Mouse (Mus musculus): ENCODE measurements at regions not wholly inside any gene's neighbourhood (a gene's known extent, or its start where the extent isn't known, plus 50 kb on each side); places are given as distances from the start of the nearest gene placed in this dataset.

DNA sequence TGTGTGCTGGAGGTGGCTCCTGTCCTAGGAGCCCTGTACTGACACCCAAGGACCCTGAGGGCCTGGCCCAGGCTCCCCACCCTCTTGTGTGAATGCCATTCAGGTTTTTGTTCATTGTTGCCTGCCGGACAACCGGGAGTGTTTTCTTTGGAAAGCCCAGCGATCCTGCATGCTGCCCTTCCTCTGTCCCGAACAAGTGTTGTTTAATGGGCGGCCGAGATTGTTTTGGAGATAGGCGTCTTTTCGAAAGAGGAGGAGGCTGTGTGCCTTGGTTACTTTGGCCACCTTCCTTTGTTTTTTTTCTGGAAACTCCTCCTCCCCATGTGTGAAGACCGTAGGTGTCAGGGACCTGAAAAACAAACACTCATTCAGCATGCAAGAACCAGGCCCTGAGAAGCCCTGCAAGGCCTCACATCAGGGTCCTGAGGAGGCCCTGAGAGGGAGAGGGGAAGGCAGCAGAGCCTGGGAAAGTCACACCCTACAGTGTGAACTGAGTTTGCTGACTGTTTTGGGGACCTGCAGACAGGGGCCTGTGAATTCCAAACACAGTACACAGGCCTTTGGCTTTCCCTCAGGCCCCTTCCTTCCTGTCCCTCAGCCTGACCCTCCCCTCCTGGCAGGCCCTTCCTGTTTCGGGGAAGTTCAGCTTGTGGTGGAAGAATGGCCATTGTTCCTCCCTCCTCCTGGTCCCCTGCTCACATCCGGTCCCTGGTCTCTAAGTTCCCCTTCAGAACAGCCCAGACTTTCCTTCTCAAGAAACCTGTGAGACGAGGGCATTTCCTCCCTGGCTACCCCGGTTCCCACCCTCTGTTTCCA, 140.1 kb downstream of the Tomm20 start:
- peak; percentile 53 for DNase-seq (ENCODE audit: low read depth)
- TF ChIP-seq POLR2A (IDR thresholded peaks at IDR 0.05; ENCODE audit: borderline replicate concordance, extremely low read depth, insufficient read depth, insufficient read length, poor library complexity, severe bottlenecking) (no peak), CTCF (IDR thresholded peaks at IDR 0.05; ENCODE audit: borderline replicate concordance, extremely low read depth, insufficient read depth, insufficient read length) (no peak)

DNA sequence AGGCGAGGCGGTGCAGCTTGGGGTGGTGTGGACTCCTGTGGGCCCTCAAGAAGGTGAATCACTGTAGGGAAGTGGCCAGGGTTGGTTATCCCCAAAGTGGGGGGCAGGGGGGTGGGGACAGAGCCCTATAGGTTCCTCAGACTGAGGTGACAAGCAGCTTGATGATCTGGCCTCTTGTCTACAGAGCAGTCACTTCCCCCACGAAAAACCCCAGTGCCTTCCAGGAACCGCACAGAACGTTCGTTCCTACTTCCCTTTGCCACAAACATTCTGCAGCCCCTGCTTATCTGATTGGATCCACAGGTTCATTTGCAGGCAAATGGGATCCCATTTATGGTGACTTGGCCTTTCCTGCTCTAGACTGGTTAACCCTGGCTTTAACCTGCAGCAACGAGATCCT, 141.5 kb downstream of the Tomm20 start:
- no peak for DNase-seq (ENCODE audit: low read depth)
- TF ChIP-seq CTCF (IDR thresholded peaks at IDR 0.05; ENCODE audit: borderline replicate concordance, extremely low read depth, insufficient read depth, insufficient read length), result no peak

DNA sequence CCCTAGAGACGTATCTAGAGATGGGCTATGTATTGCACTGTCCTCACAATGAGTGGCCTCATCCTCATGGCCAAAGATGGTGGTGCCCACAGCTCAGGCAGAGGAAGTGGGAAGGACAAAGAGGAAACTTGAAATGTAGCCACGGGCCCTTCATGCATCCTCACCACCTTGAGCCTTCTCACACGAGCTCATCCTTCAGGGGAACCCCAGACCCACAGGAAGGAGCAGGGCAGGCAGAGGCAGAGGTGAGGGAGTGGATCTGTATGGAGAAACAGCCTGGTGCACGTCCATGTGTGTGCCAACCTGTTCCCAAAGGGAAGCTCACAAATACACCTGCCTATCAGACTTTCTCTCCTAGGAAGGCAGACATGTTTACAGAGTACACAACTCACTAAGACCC, 143.0 kb downstream of the Tomm20 start:
- TF ChIP-seq POLR2A (IDR thresholded peaks at IDR 0.05; ENCODE audit: borderline replicate concordance, extremely low read depth, insufficient read depth, insufficient read length, poor library complexity, severe bottlenecking), result no peak
- TF ChIP-seq CTCF (IDR thresholded peaks at IDR 0.05; ENCODE audit: borderline replicate concordance, extremely low read depth, insufficient read depth, insufficient read length), result no peak
- no peak for DNase-seq (ENCODE audit: low read depth)

DNA sequence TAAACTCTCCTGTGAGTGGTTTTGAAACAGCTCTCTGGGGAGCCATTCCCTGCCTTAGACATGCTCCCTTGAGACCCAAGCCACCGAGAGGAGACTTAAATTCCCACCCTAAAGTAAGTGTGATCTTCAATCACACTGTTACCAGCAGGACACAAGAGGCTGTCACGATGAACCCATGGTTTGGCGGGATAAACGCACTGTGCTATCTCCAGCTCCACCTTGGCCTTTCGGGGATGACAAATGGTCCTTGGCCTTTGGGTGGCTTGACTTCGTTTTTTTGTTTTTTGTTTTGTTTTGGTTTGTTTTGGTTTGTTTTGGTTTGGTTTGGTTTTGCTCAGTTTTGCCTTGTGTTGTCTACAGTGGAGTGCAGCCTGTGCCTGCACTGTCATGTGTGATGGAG, 144.7 kb downstream of the Tomm20 start:
- no peak for TF ChIP-seq POLR2A (IDR thresholded peaks at IDR 0.05; ENCODE audit: borderline replicate concordance, extremely low read depth, insufficient read depth, insufficient read length, poor library complexity, severe bottlenecking)

DNA sequence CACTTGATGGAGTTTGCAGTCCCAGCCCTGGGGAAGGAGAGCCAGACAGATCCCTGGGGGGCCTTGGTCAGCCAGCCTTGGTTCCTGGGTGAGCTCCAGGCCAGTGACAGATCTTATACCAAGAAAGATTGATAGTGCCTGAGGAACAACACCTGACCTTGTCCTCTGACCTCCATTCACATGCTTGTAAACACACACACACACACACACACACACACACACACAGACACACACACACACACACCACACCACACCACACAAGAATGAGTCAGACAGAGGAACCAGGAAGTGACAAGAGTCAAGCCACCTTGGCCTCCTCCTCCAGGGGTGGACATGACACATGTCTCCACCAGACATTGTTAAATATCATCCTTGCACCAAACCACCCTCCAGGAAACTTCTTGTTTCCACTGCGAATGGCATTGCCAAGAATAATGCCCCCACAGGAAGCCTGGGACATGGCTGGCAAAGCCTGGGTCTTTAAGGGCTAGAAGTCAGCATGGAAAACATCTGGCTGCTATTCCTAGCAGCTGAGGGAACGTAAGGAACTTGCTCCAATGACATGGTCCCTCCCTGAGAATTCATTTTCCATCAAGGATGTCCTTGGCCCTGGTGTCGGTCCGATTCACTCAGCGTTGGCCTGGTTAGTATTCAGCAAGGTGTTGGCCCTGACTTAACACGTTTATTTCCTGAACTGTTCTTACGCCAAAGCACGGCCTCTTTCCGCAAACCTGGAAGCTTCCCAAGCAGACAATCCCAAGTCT, 147.9 kb downstream of the Tomm20 start:
- no peak for DNase-seq (ENCODE audit: low read depth)
- TF ChIP-seq POLR2A (IDR thresholded peaks at IDR 0.05; ENCODE audit: borderline replicate concordance, extremely low read depth, insufficient read depth, insufficient read length, poor library complexity, severe bottlenecking) (no peak), CTCF (IDR thresholded peaks at IDR 0.05; ENCODE audit: borderline replicate concordance, extremely low read depth, insufficient read depth, insufficient read length) (no peak)

More for the DNA sequence above, 144.7 kb downstream of the Tomm20 start:
- DNase-seq (ENCODE audit: low read depth), result no peak

DNA sequence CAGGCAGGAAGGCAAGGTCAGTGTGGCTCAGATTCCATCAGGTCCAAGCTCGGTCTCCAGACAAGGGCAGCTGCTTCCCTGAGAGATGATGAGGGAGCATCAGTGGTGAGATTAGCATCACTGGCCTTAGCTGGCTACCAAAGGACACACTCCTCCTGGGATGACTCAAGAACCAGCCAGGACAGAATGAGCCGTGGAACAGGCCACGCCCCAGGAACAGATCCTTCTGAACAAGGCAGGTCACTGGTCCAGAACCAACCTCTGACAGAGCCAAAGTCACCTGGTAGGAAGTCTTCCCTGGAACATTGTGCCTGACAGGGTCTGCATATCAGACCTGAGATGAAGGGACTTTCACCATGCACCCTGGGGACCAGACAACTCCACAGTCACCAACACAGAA, 152.0 kb downstream of the Tomm20 start:
- DNase-seq (ENCODE audit: low read depth), result no peak
- no peak for TF ChIP-seq POLR2A (IDR thresholded peaks at IDR 0.05; ENCODE audit: borderline replicate concordance, extremely low read depth, insufficient read depth, insufficient read length, poor library complexity, severe bottlenecking)
- no peak for TF ChIP-seq CTCF (IDR thresholded peaks at IDR 0.05; ENCODE audit: borderline replicate concordance, extremely low read depth, insufficient read depth, insufficient read length)

DNA sequence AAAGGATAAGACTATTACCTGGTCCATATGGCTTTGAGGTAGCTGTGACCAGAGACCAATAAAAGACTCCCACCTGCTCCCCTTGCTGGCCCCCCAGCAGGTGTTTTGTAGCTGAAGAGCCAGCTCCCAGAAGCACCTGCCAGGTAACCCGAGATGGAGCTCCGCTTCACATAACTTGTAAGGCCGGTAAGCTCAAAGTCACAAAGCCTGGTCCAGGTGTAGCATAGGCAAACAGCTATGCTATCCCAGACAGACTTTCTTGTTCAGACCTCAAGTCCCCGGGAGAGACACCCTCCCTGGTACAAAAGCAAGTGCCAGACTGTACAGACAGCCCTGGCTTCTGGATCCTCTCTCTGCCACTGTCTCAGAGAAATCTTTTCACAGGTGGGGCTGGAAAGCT, 154.6 kb downstream of the Tomm20 start:
- no peak for DNase-seq (ENCODE audit: low read depth)
- TF ChIP-seq CTCF (IDR thresholded peaks at IDR 0.05; ENCODE audit: borderline replicate concordance, extremely low read depth, insufficient read depth, insufficient read length) (no peak), POLR2A (IDR thresholded peaks at IDR 0.05; ENCODE audit: borderline replicate concordance, extremely low read depth, insufficient read depth, insufficient read length, poor library complexity, severe bottlenecking) (no peak)

DNA sequence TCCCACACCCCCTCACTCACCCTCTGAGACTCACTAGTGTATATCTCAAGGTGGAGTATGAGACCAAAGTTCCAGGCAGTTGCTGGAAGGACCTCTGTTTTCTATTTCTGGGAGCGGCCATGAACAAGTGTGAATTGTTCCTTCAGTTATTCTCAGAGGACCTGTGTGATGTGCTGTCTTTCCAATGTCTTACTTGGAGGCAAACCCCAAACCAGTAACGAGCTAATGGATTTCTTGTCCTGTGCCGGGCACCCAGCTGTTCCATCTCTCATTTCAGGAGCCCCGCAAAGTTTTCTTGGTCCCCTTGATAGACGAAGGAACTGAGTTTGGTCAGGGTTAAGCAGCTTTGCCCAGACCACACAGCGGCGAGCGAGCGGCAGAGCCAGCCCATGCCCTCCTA, 155.4 kb downstream of the Tomm20 start:
- TF ChIP-seq CTCF (IDR thresholded peaks at IDR 0.05; ENCODE audit: borderline replicate concordance, extremely low read depth, insufficient read depth, insufficient read length) (no peak), POLR2A (IDR thresholded peaks at IDR 0.05; ENCODE audit: borderline replicate concordance, extremely low read depth, insufficient read depth, insufficient read length, poor library complexity, severe bottlenecking) (no peak)
- no peak for DNase-seq (ENCODE audit: low read depth)

DNA sequence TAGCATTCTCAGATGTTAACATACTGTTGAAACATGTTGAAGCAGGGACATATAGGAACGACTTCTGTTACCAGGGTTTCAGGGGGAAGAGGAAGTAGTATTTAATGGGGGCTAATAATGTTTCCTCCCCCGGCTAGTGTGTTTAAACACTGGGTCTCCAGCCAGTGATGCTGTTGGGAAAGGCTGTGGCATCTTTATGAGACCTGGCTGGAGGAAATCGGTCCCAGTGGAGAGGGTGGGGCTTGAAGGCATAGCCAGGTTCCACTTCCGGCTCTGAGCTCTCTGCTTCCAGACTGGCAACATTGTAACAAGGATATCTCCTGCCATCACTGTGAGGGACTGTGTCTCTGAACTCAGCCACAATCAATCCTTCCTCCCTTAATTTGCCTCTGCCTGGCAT, 156.6 kb downstream of the Tomm20 start:
- TF ChIP-seq CTCF (IDR thresholded peaks at IDR 0.05; ENCODE audit: borderline replicate concordance, extremely low read depth, insufficient read depth, insufficient read length) (no peak), POLR2A (IDR thresholded peaks at IDR 0.05; ENCODE audit: borderline replicate concordance, extremely low read depth, insufficient read depth, insufficient read length, poor library complexity, severe bottlenecking) (no peak)
- DNase-seq (ENCODE audit: low read depth), result no peak

DNA sequence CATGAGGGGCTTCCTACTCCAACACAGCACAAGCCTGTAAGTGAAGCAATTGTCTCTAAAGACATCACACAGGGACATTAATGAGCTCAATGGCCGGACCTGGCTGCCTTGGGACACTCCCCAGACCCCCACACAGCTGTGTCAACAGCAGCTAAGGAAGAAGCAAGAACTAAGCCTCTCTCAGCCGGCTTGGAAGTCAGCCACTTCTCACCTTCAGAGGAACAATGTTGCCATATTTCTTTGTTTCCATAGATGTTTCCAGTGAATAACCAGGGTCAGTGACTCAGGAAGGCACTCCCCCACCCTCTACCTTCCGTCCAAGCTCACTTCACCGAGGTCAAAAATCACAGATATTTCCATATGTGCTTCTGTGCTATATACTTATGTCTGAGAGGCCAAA, 157.0 kb downstream of the Tomm20 start:
- DNase-seq (ENCODE audit: low read depth), result peak; percentile 26
- no peak for TF ChIP-seq CTCF (IDR thresholded peaks at IDR 0.05; ENCODE audit: borderline replicate concordance, extremely low read depth, insufficient read depth, insufficient read length)
- TF ChIP-seq POLR2A (IDR thresholded peaks at IDR 0.05; ENCODE audit: borderline replicate concordance, extremely low read depth, insufficient read depth, insufficient read length, poor library complexity, severe bottlenecking), result no peak

DNA sequence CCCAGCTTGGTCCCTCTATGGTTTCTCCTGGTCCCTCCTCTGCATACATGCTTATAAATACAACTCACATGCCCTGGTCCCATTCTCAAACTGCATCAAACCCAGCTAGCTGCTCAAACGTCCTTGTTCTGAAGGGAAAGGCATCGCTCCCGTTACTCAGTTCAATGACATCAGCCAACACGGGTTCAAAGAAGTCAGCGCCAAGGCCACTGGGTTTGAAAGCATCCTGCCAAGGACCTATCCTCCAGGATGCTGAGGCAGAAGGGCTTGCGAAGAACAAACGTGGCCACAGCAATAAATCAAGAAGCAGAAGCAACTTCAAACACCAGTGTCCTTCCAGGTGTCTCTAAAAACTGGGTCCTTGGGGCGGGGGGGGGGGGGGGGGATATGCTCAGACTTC, 158.2 kb downstream of the Tomm20 start:
- TF ChIP-seq CTCF (IDR thresholded peaks at IDR 0.05; ENCODE audit: borderline replicate concordance, extremely low read depth, insufficient read depth, insufficient read length) (no peak), POLR2A (IDR thresholded peaks at IDR 0.05; ENCODE audit: borderline replicate concordance, extremely low read depth, insufficient read depth, insufficient read length, poor library complexity, severe bottlenecking) (no peak)
- no peak for DNase-seq (ENCODE audit: low read depth)

DNA sequence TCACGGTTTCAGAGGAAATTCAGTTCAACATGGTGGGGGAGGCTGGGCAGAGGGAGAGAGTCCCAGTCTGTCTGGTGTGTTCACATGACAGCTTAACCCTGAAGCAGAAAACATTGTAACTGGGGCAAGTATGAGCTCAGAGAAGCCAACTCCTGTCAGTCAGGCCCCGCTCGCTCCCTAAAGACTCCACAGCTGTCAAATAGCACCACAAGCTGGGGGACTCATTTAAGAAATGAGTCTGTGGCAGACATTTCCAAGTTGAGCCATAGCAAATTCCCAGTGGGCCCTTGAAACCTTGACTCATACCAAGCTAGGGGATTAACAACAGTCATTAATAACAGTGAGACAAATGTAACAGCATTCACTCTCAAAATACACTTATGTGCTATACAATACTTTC, 160.4 kb downstream of the Tomm20 start:
- TF ChIP-seq POLR2A (IDR thresholded peaks at IDR 0.05; ENCODE audit: borderline replicate concordance, extremely low read depth, insufficient read depth, insufficient read length, poor library complexity, severe bottlenecking), result no peak
- no peak for TF ChIP-seq CTCF (IDR thresholded peaks at IDR 0.05; ENCODE audit: borderline replicate concordance, extremely low read depth, insufficient read depth, insufficient read length)
- no peak for DNase-seq (ENCODE audit: low read depth)
